Mouse (Mus musculus): ENCODE measurements around the gene Nr1d2. TPM values are rescaled to one million over a fixed set of nuclear protein-coding genes. Genes with fewer than 3 reads are reported as not detected.

Nr1d2 gene
- total RNA-seq, 2 experiments from 2014 or later = 56.8 to 60.5 TPM

Small RNA genes lying within 50 kb of the gene (microRNA-seq; reads per million reads assigned to microRNA genes)
- 0 reads per million in 2 experiments for gene Gm44469

Other genes with a start within 250 kb of the Nr1d2 start
- gene Nkiras1, start 32.0 kb upstream of the Nr1d2 start, total RNA-seq (2021) = 10 to 100 TPM; 34.6 to 36.3 TPM
- gene Rpl15, start 32.3 kb upstream of the Nr1d2 start, total RNA-seq (2021) = 100 to 1,000 TPM; 622 to 682 TPM
- 10 to 100 TPM; 33.7 to 35.7 TPM for gene Ube2e1, start 92.7 kb upstream of the Nr1d2 start, total RNA-seq (2021)